Mouse (Mus musculus) left cerebral cortex, adult 8-10 months (tissue): Measurements from ENCODE around the gene Lrrc47. TPM values are rescaled to one million over a fixed set of nuclear protein-coding genes. Genes with fewer than 3 reads are reported as not detected.

Experiments used
- DNase-seq, 2 experiments: peaks; one replicate each; pipeline ENCODE4 v3.0.0; 2022; ENCODE audit warnings: low spot score in 2 of 2
- total RNA-seq, 4 experiments: library from RNA; stranded (reverse); gene quantifications; 2 replicates each; pipeline ENCODE4 v1.2.4; 2022

Gene Lrrc47
- 10 to 100 TPM; 55.0 to 72.7 (median 62.6) TPM for total RNA-seq

DNA sequence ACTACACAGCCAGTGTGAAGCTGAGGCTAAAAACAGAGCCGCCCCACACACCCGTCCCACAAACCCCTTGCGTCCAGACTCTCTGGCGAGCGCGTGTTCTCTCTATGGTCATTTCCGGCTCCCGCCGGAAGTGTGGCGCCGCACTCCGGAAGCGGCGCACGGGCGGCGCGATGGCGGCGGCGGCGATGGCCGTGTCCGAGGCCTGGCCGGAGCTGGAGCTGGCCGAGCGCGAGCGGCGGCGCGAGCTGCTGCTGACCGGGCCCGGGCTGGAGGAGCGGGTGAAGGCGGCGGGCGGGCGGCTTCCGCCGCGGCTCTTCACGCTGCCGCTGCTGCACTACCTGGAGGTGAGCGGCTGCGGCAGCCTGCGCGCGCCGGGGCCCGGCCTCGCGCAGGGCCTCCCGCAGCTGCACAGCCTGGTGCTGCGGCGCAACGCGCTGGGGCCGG is at the start of gene Lrrc47:
Gene Lrrc47 (plus strand): TSS at position 86 of the 444 bp plus-strand sequence.
- DNase-seq = peak; percentile 72 to 81

GRCm38 (mm10) chr4:153962631-153963030 is 48.9 kb upstream of the Lrrc47 start:
- peak in 1 of 2 experiments; percentile 54 for DNase-seq

GRCm38 (mm10) chr4:153966651-153967050 is 44.9 kb upstream of the Lrrc47 start:
- no peak for DNase-seq

- DNase-seq = no peak
These were observed 44.0 kb upstream of the Lrrc47 start for GRCm38 (mm10) chr4:153967556-153967955.

DNA sequence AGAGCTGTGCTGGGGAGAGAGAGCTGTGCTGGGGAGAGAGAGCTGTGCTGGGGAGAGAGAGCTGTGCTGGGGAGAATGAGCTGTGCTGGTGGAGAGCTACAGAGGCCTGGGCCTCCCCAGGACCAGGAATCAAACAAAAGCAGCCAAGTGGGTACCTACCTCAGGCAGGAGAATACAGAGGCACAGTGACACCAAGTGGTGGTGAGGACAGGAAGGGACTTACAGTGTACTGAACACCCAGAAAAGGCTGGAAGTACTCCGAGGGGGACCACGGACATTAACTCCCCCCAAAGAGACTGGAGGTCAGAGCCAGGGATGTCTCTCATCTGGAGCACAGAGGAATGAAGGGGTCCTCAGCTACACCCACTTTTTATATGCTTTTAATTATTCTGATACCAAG is 43.5 kb upstream of the Lrrc47 start:
- DNase-seq = no peak

DNA sequence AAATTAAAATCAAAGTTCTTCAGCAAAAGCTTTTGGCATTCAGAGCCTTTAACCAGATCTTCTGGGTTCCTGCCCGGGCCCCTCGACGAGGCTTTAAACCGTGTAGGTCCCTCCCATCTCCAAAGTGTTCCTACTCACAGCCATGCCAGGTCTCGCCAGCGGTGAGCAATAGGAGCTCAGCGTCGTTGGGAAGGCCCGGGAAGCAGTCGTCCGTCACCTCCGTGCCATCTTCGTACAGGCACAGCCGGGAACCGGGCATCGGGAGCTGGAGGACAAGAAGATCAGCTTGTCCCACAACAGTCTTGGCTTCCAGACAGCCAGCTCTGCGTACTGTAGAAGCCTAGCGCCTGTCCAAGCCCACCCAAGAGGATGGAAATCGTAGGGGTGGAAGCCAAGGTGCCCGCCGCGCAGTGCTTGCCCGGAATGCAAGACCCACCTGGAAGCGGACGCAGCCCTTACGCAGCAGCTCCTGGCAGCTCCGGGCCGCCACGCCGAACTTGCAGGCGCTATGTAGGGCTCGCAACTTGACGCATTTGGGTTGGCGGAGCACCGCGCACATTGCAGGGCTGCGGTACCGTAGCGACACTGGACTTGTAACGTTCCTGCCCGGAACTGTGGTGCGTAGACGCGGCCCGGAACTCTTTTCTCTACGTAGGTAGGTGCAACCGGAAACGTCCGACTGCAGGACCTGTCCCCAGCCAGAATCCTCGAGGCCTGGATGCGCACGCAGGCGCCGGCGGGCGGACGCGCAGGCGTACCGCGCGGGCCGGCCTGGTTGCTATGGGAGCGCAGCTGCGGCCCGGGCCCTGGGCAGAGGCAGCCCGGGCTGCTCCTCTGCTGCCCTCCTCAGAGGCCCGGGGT is 36.9 kb upstream of the Lrrc47 start, which contains the start of the genes Dffb and Cep104:
Gene Dffb (minus strand): TSS at position 696 of the 861 bp plus-strand sequence.
Gene Cep104 (plus strand): TSS at position 764 of the 861 bp plus-strand sequence.
- DNase-seq = peak; percentile 92 to 95

- DNase-seq = no peak
These were observed 36.3 kb upstream of the Lrrc47 start for GRCm38 (mm10) chr4:153975292-153975662.

- no peak for DNase-seq
These were observed 35.8 kb upstream of the Lrrc47 start for GRCm38 (mm10) chr4:153975768-153976167.

DNA sequence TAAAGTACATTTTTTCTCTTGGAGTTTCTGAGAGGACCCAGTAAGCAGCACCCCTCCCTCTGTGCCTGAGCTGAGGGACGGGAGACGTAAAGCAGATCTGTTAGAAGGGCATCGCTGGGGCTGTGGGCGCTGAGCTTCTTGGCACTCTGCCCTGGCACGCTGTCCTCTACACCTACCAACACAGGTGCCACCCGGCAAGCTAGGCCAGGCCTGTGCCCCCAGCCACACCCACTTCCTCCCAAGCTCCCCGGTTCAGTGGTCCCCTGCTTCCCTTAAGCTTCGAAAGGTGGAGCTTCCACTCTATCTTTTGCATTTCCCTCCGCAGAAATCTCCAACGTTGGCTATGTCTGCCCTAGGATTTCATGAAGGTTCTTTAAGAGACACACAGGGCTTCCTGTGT is 32.3 kb upstream of the Lrrc47 start:
- no peak for DNase-seq

- DNase-seq = no peak
These were observed 31.1 kb upstream of the Lrrc47 start for GRCm38 (mm10) chr4:153980470-153980869.

GRCm38 (mm10) chr4:153992715-153993114 is 18.8 kb upstream of the Lrrc47 start:
- no peak for DNase-seq

DNA sequence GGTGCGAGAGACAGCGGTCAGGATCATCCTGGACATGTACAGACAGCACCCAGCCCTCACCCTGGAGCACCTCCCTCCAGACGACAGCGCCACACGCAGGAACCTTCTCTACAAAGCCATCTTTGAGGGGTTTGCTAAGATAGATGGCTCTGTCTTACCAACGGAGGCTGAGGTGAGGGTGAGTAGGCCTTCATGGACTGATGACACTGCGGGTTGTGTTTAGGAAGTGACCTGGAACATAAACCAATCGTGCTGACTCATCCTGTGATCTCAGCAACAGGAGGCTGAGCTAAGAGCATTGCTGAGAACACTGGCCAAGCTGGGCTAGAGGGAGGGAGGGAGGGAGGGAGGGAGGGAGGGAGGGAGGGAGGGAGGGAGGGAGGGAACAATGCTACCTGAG is 18.0 kb upstream of the Lrrc47 start:
- DNase-seq = no peak

- peak in 1 of 2 experiments; percentile 42 for DNase-seq
These were observed 6.0 kb upstream of the Lrrc47 start for GRCm38 (mm10) chr4:154005488-154005887.

- no peak for DNase-seq
These were observed 5.3 kb upstream of the Lrrc47 start for GRCm38 (mm10) chr4:154006264-154006663.

DNA sequence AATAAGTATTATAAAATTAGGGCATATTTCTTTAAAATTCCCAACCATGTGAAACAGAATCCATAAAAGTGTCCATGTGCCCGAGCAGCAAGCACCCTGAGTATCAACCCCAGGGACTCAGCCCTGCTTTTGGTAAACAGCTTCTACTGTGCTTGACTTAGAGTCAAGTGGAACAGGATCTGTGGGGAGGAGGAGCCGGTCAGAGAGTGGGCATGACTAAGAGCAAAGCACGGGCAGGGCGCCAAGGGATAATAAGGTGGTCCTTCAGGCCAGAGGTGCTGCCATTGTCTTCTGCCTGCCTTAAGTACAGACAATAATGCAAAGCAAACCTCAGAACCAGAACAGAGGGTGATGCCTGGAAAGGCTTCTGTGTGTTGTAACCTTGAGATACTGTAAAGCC is 3.8 kb upstream of the Lrrc47 start:
- no peak for DNase-seq

GRCm38 (mm10) chr4:154010907-154011645 is 455 bp upstream of the Lrrc47 start:
- DNase-seq = no peak

GRCm38 (mm10) chr4:154012132-154012882 is 776 bp downstream of the Lrrc47 start:
- DNase-seq = no peak

DNA sequence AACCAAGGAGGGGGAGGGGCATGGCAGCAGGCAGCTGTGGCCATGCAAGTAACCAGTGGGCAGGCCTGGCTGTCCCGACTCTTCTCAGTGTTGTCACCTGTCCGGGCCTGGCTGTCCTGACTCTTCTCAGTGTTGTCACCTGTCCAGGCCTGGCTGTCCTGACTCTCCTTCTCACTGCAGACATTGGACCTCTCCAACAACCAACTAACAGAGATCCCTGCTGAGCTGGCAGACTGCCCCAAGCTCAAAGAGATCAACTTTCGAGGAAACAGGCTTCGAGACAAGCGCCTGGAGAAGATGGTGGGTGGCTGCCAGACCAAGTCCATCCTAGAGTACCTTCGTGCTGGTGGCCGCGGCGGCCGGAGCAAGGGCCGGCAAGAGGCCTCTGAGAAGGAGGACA is 3.9 kb downstream of the Lrrc47 start:
- DNase-seq = no peak

- DNase-seq = peak in 1 of 2 experiments; percentile 48
These were observed 8.0 kb downstream of the Lrrc47 start for GRCm38 (mm10) chr4:154019571-154019970.

- no peak for DNase-seq
These were observed 9.9 kb downstream of the Lrrc47 start for GRCm38 (mm10) chr4:154021432-154021831.

- DNase-seq = no peak
These were observed 10.9 kb downstream of the Lrrc47 start for GRCm38 (mm10) chr4:154022407-154022806.
